Mouse (Mus musculus) erythroid progenitor cell, adult 5-6 weeks (primary cell): ENCODE data around the gene Jph3. TPM values are rescaled to one million over a fixed set of nuclear protein-coding genes. Genes with fewer than 3 reads are reported as not detected.

Experiments used
- ATAC-seq: replicated peaks from 2 replicates; pipeline ENCODE4 v1.8.0; 2016; ENCODE audit warnings: moderate number of reproducible peaks, mild to moderate bottlenecking, moderate TSS enrichment, inconsistent platforms; ENCODE audit not compliant: poor library complexity, low FRiP score, severe bottlenecking
- total RNA-seq, 2 experiments: library from RNA; stranded (forward) in 1 of 2; stranded (reverse) in 1 of 2; fragments of 150-400 nt in 1 of 2; fragments of 186-747, 209-891 nt in 1 of 2; gene quantifications; 2 replicates each; pipeline versions ENCODE4 v1.2.3 to v1.2.4; 2015 to 2017; ENCODE audit warnings: low replicate concordance in 2 of 2

The Jph3 gene
- total RNA-seq, 2 experiments from 2014 or later, result not detected

DNA sequence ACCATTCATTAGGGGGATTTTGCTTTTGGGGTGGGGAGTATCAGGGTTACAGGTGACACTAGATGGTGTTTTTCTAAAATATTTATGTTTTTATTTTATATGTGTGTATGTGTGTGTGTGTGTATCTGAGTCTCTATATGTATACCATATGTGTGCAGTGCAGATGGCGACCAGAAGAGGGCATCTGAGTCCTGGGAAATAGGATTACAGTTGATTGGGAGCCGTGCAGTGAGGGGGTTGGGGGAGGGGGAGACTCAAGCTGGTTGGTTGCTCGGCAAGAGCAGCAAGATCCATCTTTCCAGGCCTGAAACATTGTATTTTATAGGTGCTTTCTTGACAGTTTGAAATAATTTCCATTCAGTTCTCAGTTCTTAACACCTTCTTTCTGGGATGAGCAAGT lies 2.3 kb upstream of the Jph3 start:
- no peak for ATAC-seq

- ATAC-seq, result no peak
Observed at GRCm38 (mm10) chr8:121729754-121730153, 331 bp downstream of the Jph3 start.

- ATAC-seq, result no peak
Observed at GRCm38 (mm10) chr8:121730170-121730569, 747 bp downstream of the Jph3 start.

- ATAC-seq, result no peak
Observed at GRCm38 (mm10) chr8:121730646-121731045, 1.2 kb downstream of the Jph3 start.

DNA sequence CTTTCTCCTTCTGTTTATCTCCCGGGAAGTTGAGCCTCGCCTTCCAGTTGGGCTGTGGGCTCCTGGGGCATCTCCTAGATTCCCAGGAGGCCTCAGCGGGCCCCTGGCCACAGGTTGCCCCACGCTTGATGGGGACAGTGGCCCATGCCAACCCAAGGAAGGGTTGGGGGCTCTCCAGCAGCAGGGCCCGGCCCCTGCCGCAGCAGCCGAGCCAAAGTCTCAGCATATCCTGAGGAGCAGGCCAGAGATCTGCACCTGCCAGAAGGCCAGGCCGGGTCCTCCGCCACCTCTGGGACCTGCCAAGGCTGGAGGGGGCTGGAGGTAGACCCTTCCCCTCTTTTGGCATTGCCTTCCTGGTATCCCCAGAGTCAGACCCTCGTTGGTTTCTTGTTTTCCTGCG lies 1.6 kb downstream of the Jph3 start:
- no peak for ATAC-seq

GRCm38 (mm10) chr8:121731471-121732333 lies 2.3 kb downstream of the Jph3 start:
- no peak for ATAC-seq

DNA sequence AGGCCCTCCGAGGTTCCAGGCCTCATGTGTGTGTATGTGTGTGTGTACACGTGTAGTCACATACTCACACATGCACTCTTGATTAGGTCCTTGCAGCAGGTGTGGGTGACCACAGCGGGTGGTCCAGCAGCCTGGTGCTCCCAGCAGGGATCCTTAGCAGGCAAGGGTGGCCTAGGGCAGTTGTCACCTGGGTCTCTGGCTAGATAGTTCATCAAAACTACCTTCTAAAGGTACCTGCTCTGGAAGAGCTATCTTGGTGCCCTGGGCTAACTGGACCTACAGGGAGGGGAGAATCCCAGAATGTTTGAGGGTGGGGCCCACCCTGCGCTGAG lies 2.9 kb downstream of the Jph3 start:
- ATAC-seq, result no peak

DNA sequence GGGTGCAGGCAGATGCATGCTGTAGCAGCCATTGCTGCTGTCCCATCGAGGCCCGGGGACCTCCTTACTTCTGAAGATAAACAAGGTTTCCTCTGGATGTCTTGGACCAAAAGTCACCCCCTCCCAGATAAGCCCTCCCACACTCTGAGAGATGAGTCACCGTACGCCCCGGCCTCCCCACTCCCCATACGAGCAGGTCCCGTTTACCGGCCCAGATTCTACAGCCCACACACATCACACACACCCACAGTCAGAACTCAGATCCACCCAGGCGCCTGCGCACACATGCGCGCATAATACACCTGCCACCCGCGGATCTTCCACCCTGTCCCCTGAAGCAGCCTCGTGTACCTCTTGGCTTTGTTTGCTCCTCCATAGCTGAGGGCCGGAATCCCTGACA lies 4.8 kb downstream of the Jph3 start:
- ATAC-seq, result no peak

DNA sequence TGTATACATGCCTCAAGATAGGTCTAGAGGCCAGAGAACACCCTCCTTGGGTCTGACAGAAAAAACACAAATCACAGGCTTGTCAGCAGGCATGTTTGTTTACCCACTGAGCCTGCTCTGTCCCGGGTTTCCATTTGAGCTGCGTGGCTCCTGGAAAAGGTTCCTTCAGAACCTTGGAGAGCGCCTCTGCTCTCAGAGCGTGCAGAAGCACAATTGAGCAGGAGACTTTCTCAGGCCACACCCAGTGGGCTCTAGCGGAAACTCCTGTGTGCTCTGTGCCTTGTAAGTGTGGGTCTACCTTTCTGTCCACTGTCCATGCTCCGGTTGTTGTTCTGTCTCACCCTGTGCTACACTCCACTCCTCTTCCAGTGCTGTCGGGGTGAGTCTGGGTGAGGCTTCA lies 6.8 kb downstream of the Jph3 start:
- ATAC-seq, result no peak

- ATAC-seq, result no peak
Observed at GRCm38 (mm10) chr8:121740721-121741120, 11.3 kb downstream of the Jph3 start.

DNA sequence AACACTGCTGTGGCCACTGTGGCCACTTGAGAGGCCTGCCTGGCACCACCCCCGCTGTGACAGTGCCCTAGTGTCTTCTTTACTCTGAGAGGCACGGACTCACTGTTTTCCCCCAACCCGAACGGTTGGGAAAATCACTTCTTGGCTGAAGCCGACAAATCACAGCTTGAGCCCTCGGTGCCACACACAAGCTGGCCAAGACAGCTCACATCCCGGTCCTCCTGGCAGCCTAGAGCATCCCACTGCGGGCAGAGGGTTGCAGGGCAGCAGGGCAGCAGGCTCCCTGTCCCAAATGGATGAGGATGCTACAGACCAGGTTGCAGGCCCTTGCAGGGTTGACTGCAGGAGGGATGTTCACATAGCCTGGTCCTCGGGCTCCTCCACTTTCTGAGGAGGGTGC lies 20.1 kb downstream of the Jph3 start:
- no peak for ATAC-seq

GRCm38 (mm10) chr8:121750512-121750911 lies 21.1 kb downstream of the Jph3 start:
- no peak for ATAC-seq

GRCm38 (mm10) chr8:121751407-121751806 lies 22.0 kb downstream of the Jph3 start:
- ATAC-seq, result peak; percentile 74

- no peak for ATAC-seq
Observed at GRCm38 (mm10) chr8:121758470-121758869, 29.0 kb downstream of the Jph3 start.

DNA sequence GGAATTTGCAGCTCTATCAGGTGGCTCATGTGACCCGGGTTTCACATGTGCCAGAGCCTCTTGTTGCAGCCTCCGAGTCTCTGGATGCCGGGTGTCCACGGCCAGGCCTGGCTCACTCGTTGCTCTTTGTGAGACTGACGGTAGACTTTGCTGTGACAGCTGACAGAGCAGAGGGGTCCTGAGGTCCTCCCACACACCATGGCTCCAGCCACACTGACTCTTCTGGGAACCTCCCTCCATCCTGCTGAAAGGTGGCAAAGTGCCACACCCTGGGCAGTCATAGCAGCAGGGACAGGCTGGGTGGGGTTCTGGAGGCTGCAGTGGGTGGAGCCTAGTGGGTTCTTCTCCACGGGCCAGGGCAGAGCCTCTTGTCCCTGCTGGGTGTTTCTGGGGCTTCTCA lies 31.1 kb downstream of the Jph3 start:
- no peak for ATAC-seq

DNA sequence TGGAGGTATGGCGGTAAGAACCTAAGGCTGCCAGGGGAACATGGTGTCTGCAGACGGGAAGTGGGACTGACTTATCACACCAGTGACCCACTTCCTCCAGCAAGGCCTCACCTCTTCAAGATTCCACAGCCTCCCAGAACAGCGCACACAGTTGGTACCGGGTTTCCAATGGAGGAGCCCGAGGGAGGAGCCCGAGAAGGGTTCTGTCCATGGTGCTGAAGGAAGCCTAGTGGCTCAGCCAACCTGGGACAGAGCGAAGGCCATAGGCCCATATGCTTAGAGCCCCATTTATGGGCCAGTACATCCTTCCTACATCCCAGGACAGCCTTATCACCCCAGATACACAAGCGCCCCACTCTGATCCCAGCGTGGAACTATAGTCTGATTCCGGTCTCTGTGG lies 32.1 kb downstream of the Jph3 start:
- ATAC-seq, result no peak

DNA sequence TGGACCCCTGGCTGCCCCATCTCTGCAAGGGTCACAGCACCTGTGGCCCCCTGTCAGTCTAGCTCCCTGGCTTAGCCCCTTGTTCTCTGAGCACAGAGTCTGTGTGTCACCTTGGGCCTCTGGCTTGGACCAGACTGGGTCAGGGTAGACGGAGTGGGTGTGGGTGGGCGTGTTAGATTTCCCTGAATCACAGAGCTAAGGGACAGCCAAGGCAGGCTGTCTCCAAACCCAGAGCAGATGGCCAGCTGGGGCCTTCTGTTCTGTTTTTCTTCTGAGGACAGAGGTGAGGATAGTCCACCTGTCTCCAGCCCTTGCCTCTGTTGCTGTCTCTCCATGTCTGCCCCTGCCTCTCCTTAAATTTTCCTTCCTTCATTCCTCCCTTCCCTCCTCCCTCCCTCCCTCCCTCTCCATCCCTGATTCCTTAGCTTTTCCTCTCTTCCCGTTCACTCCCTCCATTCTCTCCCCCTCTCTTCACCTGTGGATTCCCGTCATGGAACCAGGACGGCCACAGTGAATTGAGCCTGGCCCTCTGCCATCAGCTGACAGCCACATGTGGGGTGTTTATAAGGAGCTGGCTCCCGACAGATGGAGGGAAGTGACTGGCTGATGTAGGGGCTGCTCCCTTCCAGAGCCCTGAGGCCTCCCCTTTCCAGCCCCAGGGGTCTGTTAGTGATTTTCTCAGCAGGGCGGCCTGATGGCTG lies 33.7 kb downstream of the Jph3 start:
- no peak for ATAC-seq

GRCm38 (mm10) chr8:121763700-121764013 lies 34.2 kb downstream of the Jph3 start:
- ATAC-seq, result no peak

DNA sequence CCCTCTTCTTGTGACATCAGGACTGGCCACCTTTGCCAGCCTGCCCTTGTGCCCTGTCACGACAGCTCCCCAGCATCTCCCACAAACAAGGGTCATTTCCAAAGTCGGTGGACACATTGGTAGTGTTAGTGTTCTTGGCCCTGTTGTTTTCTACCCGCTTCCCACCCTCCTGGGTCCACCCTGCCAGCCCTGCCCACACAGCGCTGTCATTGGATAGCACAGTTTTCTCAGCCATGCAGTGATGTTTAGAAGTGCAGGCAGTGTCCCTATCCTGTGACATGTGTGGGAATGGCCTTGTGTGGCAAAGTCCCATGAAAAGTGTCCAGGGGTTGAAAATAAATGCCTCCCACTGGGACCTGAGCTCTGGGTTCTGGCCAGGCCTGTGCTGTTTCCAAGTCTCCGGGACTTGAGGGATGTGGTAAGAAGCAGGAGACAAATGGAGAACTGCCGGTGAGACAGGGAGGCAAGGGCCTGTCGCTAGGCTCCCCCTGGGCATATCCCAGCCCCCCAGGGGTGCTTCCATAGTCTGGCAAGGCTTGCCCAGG lies 36.2 kb downstream of the Jph3 start:
- ATAC-seq, result no peak

DNA sequence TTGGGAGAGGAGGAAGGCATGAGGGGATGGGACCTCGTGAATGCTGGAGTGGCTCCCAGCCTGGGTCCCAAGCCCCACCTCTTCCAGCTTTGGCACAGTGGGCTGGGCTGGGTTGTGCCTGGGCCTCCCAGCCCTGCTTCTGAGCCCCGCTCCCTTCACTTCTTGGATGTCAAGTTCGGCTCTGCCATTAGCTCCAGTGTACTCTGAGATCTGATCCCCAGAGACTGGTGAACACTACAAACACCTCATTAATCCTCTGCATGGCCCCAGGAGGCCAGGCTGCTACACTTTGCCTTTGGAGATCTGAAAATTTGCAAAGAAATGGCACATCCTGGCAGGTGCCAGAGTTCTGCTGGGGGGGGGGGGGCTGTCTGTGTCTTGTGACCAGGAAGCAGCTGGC lies 39.7 kb downstream of the Jph3 start:
- ATAC-seq, result no peak

GRCm38 (mm10) chr8:121769621-121770020 lies 40.2 kb downstream of the Jph3 start:
- no peak for ATAC-seq
